Mouse (Mus musculus): ENCODE data around the gene 2010300C02Rik. TPM values are rescaled to one million over a fixed set of nuclear protein-coding genes. Genes with fewer than 3 reads are reported as not detected.
A peak's percentile ranks its signal among the peaks of the same experiment; 100 is the strongest.

2010300C02Rik gene
- total RNA-seq, 4 experiments from 2014 or later = 319 to 384 (median 333) TPM

DNA sequence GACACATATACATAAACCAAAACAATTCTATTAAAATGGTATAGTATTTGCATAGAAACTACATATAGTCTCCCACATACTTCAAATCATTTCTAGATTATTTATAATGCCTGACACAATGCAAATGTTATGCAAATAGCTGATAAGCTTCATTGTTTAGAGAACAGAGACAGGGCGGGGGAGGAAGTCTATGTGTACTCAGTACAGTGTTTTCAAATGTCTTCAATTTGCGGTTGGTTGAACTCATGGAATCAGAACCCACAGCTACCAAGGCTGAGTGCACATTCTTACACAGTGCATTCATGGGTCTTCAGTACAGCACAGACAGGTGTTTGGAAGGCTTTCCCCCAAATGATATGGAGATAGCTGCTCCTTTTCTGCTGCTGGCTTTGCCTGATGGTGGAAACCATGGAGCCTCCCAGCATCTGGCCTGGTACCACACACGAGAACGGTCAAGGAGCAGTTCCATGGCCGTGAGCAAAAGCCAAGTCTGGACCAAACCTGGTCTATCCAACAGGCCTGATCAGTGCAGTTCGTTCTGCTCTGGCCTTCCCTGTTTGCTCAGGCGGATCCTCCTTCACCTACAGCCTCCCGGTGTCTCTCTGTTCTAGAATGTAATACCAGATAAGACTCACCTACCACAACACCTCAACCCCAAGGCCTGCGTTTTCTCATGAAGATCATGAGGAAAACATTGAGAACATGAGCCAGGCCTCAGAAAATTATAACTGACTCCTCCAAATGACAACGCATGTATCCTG is 8.1 kb downstream of the 2010300C02Rik start:
- no peak for DNase-seq (ENCODE audit: low spot score in 2 of 2)

GRCm38 (mm10) chr1:37711082-37711481 is 8.8 kb downstream of the 2010300C02Rik start:
- DNase-seq (ENCODE audit: low spot score in 2 of 2) = no peak

GRCm38 (mm10) chr1:37709736-37710135 is 10.1 kb downstream of the 2010300C02Rik start:
- DNase-seq (ENCODE audit: low spot score in 2 of 2) = no peak

DNA sequence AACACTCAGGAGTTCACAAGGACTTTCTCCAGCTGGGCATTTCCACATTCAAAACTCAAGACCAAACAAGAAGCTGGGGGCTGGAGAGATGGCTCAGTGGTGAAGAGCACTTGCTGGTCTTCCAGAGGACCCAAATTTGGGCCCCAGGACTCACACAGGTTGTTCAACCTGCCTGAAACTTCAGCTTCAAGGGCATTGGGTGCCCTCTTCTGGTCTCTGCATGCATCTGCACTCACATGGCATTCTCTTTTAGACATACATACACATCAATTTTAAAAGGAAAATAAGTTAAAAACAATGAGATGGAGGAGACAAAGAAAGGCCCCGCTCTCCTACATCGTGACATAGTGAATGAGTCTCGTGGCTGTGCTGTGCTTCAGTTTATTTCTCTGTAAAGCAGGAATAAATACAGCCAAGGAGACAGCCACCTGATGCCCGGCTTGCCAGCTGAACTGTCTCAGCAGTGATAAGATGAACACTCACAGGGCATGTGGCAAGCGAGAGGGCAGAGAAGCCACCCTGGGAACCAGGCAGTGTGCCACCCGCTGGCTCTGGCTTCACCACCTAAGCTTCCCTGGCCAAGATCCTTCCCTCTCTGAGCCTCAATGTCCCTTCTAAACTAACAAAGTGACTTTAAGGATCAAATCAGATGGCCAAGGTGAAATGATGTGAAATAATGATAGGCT is 11.5 kb downstream of the 2010300C02Rik start:
- no peak for DNase-seq (ENCODE audit: low spot score in 2 of 2)

GRCm38 (mm10) chr1:37702326-37702725 is 17.6 kb downstream of the 2010300C02Rik start:
- no peak for DNase-seq (ENCODE audit: low spot score in 2 of 2)

DNA sequence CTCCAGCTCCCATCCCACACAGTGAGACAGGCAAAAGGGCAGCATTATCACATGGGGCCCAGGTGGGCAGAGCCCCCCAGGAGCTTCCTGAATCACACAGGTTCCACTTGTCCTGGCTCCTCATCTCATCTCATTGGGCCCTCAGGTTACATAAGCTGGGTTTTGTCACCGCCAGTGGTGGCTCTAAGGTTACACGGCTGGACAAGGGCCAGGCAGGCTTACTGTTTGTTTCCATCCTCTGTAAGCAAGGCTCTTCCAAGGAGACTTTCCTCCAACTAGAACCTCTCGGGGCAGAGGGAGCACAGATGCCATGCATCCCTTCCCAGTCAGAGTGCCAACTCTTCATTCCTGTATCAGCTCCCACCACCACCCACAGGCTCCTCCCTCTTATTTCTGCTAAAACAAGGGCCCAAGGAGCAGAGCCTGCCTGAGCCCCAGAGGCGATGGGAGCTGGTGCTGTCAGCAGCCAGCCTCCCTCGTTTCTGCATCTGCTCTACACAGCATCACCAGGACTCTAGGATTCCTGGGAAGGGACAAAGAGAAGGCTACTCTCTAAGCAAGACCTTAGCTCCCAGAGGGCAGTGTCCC is 20.9 kb downstream of the 2010300C02Rik start:
- DNase-seq (ENCODE audit: low spot score in 2 of 2) = no peak

- no peak for DNase-seq (ENCODE audit: low spot score in 2 of 2)
These were observed 21.6 kb downstream of the 2010300C02Rik start for GRCm38 (mm10) chr1:37698186-37698839.

DNA sequence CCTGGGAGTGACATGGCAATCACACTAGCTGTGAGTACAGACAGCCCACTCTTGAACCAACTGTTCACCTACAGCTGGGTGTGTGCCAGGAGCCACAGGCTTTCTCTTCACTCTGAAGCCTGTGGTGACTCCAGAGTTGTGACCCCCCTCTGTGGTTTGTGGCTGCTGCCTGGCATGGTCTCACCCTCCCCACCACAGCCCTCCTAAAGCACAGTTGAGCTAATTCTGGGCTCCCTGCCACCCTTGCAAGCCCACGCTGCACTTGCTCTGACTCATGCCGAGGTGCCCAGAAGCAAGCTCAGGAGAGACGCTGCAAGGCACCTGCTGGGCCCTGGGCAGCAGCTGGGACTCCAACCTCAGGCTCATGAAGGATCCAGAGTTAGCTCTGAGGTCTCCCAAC is 23.0 kb downstream of the 2010300C02Rik start:
- peak; percentile 78 to 80 for DNase-seq (ENCODE audit: low spot score in 2 of 2)

DNA sequence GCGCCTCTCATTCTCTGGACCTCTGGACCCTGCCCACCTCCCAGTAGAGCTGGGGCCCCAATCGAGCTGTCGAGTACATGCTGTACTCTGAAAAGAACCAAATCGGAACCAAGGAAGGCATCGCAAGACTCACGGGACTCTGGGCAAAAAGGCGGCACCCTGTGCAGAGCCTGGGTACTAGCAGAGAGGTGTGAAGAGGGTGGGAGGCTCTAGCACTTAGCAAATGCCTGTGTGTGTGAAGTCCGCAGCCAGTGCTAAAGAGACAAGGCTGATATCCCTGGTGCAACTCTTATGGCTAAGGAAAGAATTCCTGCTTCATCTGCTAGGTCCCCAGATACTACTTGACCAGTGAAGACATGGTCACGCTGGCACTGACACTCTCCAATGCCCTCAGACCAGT is 24.2 kb downstream of the 2010300C02Rik start:
- no peak for DNase-seq (ENCODE audit: low spot score in 2 of 2)

DNA sequence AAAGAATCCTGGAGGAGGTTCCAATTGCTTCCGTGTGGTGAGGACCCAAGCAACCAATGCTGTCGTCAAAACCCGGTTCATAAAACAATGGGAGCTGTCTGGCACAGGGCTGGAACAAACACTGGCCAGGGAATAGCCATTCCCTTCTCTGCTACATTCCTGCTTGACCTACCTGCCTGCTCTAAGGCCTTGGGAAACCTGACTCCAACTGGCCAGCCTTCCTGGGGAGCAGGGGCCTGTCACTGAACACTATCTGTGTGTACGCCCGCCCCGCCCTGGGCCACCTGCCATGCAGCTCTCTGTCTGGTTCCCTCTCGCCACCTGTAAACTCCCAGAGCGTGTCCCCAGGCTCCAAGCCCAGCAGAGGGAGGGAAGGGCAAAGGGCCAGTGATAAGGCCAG is 25.5 kb downstream of the 2010300C02Rik start:
- no peak for DNase-seq (ENCODE audit: low spot score in 2 of 2)

- DNase-seq (ENCODE audit: low spot score in 2 of 2) = no peak
These were observed 28.7 kb downstream of the 2010300C02Rik start for GRCm38 (mm10) chr1:37691179-37691578.

- no peak for DNase-seq (ENCODE audit: low spot score in 2 of 2)
These were observed 29.2 kb downstream of the 2010300C02Rik start for GRCm38 (mm10) chr1:37690665-37691064.

GRCm38 (mm10) chr1:37689730-37690129 is 30.2 kb downstream of the 2010300C02Rik start:
- no peak for DNase-seq (ENCODE audit: low spot score in 2 of 2)

DNA sequence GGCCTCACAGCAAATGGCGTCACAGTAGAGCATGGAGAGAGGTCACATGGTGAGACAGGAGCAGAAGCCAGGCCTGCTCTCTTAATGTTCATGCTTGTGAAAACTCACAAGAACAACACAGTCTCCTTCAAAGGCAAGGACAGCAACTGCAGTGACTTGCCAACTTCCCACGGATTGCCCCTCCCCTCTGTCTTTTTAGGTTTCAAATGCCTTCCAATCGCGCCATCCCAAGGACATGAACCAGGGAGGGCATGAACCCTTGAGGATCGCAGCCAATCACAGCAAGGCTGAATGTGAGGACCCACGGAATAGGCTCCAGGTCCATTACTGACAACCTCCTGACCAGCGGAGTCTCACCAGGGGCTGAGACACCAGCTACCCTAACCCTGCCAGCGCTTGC is 31.5 kb downstream of the 2010300C02Rik start:
- DNase-seq (ENCODE audit: low spot score in 2 of 2) = no peak

- DNase-seq (ENCODE audit: low spot score in 2 of 2) = no peak
These were observed 32.4 kb downstream of the 2010300C02Rik start for GRCm38 (mm10) chr1:37687515-37687914.

DNA sequence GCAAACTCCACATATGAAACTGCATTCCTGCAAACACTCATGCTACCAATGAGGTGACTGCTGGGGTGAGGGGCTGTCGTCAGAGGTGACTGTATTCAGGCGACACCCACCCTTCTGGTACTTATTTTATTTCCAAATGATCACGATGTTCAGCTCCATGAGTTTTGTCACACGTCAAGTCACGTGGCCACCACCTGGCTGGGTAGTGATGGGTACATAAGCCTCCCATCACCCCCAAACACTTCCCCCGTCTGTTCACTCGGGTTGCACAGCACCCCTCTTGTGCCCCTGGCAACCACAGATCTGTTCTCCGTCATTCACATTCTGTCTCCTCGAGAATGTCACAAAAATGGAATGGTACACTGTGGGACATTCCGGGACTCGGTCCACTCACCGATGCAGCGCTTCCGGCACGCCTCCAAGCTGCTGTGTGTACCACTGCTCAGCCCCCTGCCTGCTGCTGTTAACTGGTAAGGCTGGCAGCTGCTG is 32.9 kb downstream of the 2010300C02Rik start:
- peak; percentile 83 to 91 for DNase-seq (ENCODE audit: low spot score in 2 of 2)

DNA sequence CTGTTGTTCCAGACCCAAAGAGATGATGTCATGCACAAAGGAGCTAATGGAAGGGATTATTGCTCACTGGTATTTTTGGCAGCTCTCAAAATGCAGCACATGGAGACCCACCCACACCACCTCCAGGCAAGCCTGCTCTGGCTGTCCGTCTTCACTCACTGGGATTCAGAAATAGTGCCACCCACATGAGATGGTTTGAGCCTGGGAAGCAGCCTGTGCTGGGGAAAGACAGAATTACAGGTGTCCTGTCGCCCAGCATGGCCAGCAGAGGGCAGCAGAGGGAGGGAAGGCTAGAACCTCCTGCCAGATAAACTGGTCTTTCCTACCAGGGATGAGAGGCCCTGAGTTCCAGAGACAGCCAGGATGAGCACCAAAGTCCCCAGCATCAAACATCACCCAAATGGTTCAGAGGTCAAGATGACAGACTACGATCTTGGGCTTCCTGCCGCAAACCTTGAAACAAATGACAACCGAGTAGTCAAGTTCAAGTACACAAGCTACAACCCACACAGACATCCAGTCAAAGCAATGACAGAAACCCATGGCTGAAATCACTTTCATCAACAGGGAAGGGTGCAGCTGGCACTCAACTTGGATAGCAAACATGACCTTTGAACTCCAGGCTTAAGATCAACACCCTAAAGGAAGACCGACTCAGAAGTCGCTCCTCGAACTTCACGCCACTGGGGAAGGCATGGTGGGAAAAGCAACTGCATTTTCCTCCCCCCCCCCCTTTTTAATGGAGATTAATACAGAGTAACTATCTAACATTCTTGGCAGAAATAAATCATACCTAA is 41.4 kb downstream of the 2010300C02Rik start:
- DNase-seq (ENCODE audit: low spot score in 2 of 2) = peak; percentile 92 to 94

GRCm38 (mm10) chr1:37676967-37677512 is 42.8 kb downstream of the 2010300C02Rik start:
- no peak for DNase-seq (ENCODE audit: low spot score in 2 of 2)

DNA sequence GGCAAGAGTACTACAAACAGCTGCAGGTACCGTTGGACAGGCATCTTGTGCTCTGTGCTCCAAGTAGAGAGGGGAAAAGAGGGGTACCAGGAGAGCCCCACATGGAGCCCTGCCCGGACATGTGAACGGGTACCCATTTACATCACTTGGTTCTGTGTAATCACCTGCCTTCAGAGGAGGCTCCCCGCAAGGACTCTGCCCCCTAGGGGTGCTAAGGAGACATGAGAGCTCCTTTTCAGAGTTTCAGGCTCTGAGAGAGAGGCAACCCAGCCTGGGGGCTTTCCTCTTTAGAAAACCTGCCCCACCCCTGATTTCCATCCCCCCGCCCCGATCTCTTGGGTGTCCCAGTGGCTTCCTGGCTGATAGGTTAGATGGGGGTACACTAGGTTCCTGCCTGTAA is 44.4 kb downstream of the 2010300C02Rik start:
- no peak for DNase-seq (ENCODE audit: low spot score in 2 of 2)

GRCm38 (mm10) chr1:37674266-37674665 is 45.6 kb downstream of the 2010300C02Rik start:
- peak in 1 of 2 experiments; percentile 82 for DNase-seq (ENCODE audit: low spot score in 2 of 2)

DNA sequence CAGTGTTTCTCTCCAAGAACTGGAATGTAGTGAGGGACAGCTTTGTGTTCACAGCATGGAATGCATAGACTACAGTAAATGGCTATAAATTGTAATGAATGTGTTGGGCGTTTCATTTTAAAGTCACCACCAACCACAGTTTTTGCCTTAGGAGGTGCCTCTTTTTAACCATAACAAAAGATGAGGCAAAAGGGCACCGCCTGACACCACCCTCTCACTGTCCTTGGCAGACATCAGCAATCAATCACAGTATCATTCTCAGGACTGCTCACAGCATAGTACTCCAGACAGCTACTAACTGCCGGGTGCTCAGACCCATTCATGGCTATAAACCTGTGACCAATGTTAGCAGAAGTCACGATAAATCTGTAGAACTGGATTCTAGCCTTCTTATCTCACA is 48.6 kb downstream of the 2010300C02Rik start:
- no peak for DNase-seq (ENCODE audit: low spot score in 2 of 2)
